Mouse (Mus musculus): ENCODE data around the gene Syngr4.

- no peak for TF ChIP-seq POLR2A (IDR thresholded peaks at IDR 0.05; ENCODE audit: insufficient read depth, low read length)
- no peak for TF ChIP-seq CTCF (IDR thresholded peaks at IDR 0.05; ENCODE audit: low read depth, low read length)
Measured at GRCm38 (mm10) chr7:45892651-45893050, 3.9 kb downstream of the Syngr4 start.

Measured in ES-Bruce4 (cell line).